Comparison of ENCODE assay signal across 7 mouse cellular contexts in genomic region chr4:128883379-128883781, GRCm38 (mm10). TPM values are rescaled to one million over a fixed set of nuclear protein-coding genes. Genes with fewer than 3 reads are reported as not detected.
A peak's percentile ranks its signal among the peaks of the same experiment; 100 is the strongest.
DNase-seq lines count a peak whose midpoint lies in the region; ATAC-seq and TF ChIP-seq lines count a peak whose summit lies in the region.

Gene Trim62 (plus strand): TSS chr4:128883580.

- H3K9ac ChIP-seq in limb, embryonic 14.5 days (ENCODE audit: low read depth, low read length, severe bottlenecking), result peak within 1 kb of the TSS; percentile 55
- H3K9ac ChIP-seq in midbrain, embryonic 15.5 days, result peak within 1 kb of the TSS; percentile 77

- 0 out of 2 replicates have a peak, but pooled peaks have one; percentile 50 for TF ChIP-seq POLR2A in limb, embryonic 14.5 days (IDR thresholded peaks at IDR 0.05; ENCODE audit: borderline replicate concordance, extremely low read depth, insufficient read depth, insufficient read length)

- WGBS in limb, embryonic 14.5 days, result 4% methylated on average over 26 of the region's 37 CpGs
- WGBS in midbrain, embryonic 15.5 days, result under 1% methylated on average over 36 of the region's 37 CpGs

- 0 out of 2 replicates have a peak, but pooled peaks cover 3% of the 10 kb centered on the region for H3K36me3 ChIP-seq in limb, embryonic 14.5 days (ENCODE audit: control insufficient read depth, insufficient read depth, low read length)
- H3K36me3 ChIP-seq in midbrain, embryonic 15.5 days (replicated peaks), result no peaks in the 10 kb centered on the region

- peak within 1 kb of the TSS; percentile 96 for H3K4me2 ChIP-seq in limb, embryonic 14.5 days (replicated peaks; ENCODE audit: low read depth, low read length, severe bottlenecking)
- peak within 1 kb of the TSS; percentile 82 for H3K4me2 ChIP-seq in midbrain, embryonic 15.5 days

- no peaks in the 10 kb centered on the region for H3K9me3 ChIP-seq in limb, embryonic 14.5 days (ENCODE audit: control insufficient read depth, low read length)
- no peaks in the 10 kb centered on the region for H3K9me3 ChIP-seq in midbrain, embryonic 15.5 days

- H3K4me3 ChIP-seq in limb, embryonic 14.5 days (replicated peaks; ENCODE audit: low read length), result peak within 1 kb of the TSS; percentile 69
- peak within 1 kb of the TSS; percentile 70 for H3K4me3 ChIP-seq in midbrain, embryonic 15.5 days

- peak; percentile 76 for ATAC-seq in limb, embryonic 14.5 days (ENCODE audit: low FRiP score, low read depth)
- ATAC-seq in midbrain, embryonic 15.5 days (replicated peaks), result peak; percentile 64

- no peaks in the 10 kb centered on the region for H3K27me3 ChIP-seq in limb, embryonic 14.5 days (ENCODE audit: control insufficient read depth, insufficient read depth, low read length)
- H3K27me3 ChIP-seq in midbrain, embryonic 15.5 days (replicated peaks), result no peaks in the 10 kb centered on the region

- H3K4me1 ChIP-seq in limb, embryonic 14.5 days (ENCODE audit: control insufficient read depth, insufficient read depth, low read length), result peaks cover 22% of the 10 kb centered on the region
- peaks cover 54% of the 10 kb centered on the region for H3K4me1 ChIP-seq in midbrain, embryonic 15.5 days

- 0 out of 2 replicates have a peak within 1 kb of the TSS, but pooled peaks have one; percentile 20 for H3K27ac ChIP-seq in limb, embryonic 14.5 days (replicated peaks; ENCODE audit: low read depth, low read length)
- peak within 1 kb of the TSS; percentile 79 for H3K27ac ChIP-seq in midbrain, embryonic 15.5 days

- peak; percentile 92 for DNase-seq in adrenal gland, postnatal 10 days
- peak; percentile 78 for DNase-seq in embryo, embryonic 9.5 days (ENCODE audit: extremely low spot score)
- peak; percentile 99 for DNase-seq in heart, adult 11 months
- DNase-seq in kidney, adult 11 months, result peak; percentile 72
- peak; percentile 80 for DNase-seq in limb, embryonic 14.5 days (ENCODE audit: low spot score)
- peak; percentile 23 to 62 for DNase-seq in spleen, postnatal 10 days (ENCODE audit: low spot score in 2 of 2)

RNA-seq across cellular contexts. Expression of gene Trim62, which starts in this region (rescaled TPM):
- total RNA-seq in adrenal gland, postnatal 10 days (2021), result 10 to 100 TPM; 10.6 to 11.5 TPM
- polyA plus RNA-seq in limb, embryonic 14.5 days (2012; rRNA removed), result 9.2 and 12.3 TPM in 2 replicates
- polyA plus RNA-seq in limb, embryonic 14.5 days (2014; fragmentation: Nextera tagmentation; extraction: Ambion mirVana), result 9.2 and 10.0 TPM in 2 replicates
- 21.3 and 21.5 TPM in 2 replicates for polyA plus RNA-seq in midbrain, embryonic 15.5 days (2015; fragmentation: Nextera tagmentation; extraction: Ambion mirVana)

Comparison
In these comparisons a context has a peak if more than half of its experiments do, and no peak if none do; other contexts are left out.
1. Peak in every context shown above with its lines: DNase-seq, ATAC-seq, H3K4me3 ChIP-seq and H3K27ac ChIP-seq.
2. DNase-seq: peak in every context shown above with its lines; median percentile 99 in heart, adult 11 months; 92 in adrenal gland, postnatal 10 days; 80 in limb, embryonic 14.5 days; 78 in embryo, embryonic 9.5 days; 72 in kidney, adult 11 months; 42 in spleen, postnatal 10 days.